Mouse (Mus musculus): ENCODE results near the gene Slc25a23. TPM values are rescaled to one million over a fixed set of nuclear protein-coding genes. Genes with fewer than 3 reads are reported as not detected.

Slc25a23 gene
- polyA plus RNA-seq, 1 experiment from 2014 or later: 7.3 TPM

Other genes with a start within 250 kb of the Slc25a23 start
- 2.3 and 2.4 TPM in 2 replicates for gene Rfx2, start 228.8 kb downstream of the Slc25a23 start, polyA plus RNA-seq (2014; fragmentation: Nextera tagmentation; extraction: Ambion mirVana)
- not detected in 2 replicates for gene Acsbg2, start 185.4 kb downstream of the Slc25a23 start, polyA plus RNA-seq (2014; fragmentation: Nextera tagmentation; extraction: Ambion mirVana)
- 0.13 and 0.22 TPM in 2 replicates for gene 1700061G19Rik, start 184.4 kb downstream of the Slc25a23 start, polyA plus RNA-seq (2014; fragmentation: Nextera tagmentation; extraction: Ambion mirVana)
- 26.8 and 27.2 TPM in 2 replicates for gene Mllt1, start 124.4 kb downstream of the Slc25a23 start, polyA plus RNA-seq (2014; fragmentation: Nextera tagmentation; extraction: Ambion mirVana)
- gene Acer1, start 77.7 kb downstream of the Slc25a23 start, polyA plus RNA-seq (2014; fragmentation: Nextera tagmentation; extraction: Ambion mirVana): not detected in 2 replicates
- gene Clpp, start 69.6 kb downstream of the Slc25a23 start, polyA plus RNA-seq (2014; fragmentation: Nextera tagmentation; extraction: Ambion mirVana): 148 and 159 TPM in 2 replicates
- gene Alkbh7, start 62.5 kb downstream of the Slc25a23 start, polyA plus RNA-seq (2014; fragmentation: Nextera tagmentation; extraction: Ambion mirVana): 39.5 and 40.2 TPM in 2 replicates
- not detected in 2 replicates for gene Pspn, start 59.8 kb downstream of the Slc25a23 start, polyA plus RNA-seq (2014; fragmentation: Nextera tagmentation; extraction: Ambion mirVana)
- gene Gtf2f1, start 48.6 kb downstream of the Slc25a23 start, polyA plus RNA-seq (2014; fragmentation: Nextera tagmentation; extraction: Ambion mirVana): 70.1 and 71.1 TPM in 2 replicates
- gene Gm17949, start 48.4 kb downstream of the Slc25a23 start, polyA plus RNA-seq (2014; fragmentation: Nextera tagmentation; extraction: Ambion mirVana): 0.18 TPM in 1 of 2 replicates, not detected in the other
- gene Khsrp, start 28.3 kb downstream of the Slc25a23 start, polyA plus RNA-seq (2014; fragmentation: Nextera tagmentation; extraction: Ambion mirVana): 38.7 and 40.0 TPM in 2 replicates
- gene Slc25a41, start 18.2 kb downstream of the Slc25a23 start, polyA plus RNA-seq (2014; fragmentation: Nextera tagmentation; extraction: Ambion mirVana): not detected in 2 replicates
- 5.1 and 5.3 TPM in 2 replicates for gene Crb3, start 758 bp downstream of the Slc25a23 start, polyA plus RNA-seq (2014; fragmentation: Nextera tagmentation; extraction: Ambion mirVana)
- gene Dennd1c, start 18.7 kb upstream of the Slc25a23 start, polyA plus RNA-seq (2014; fragmentation: Nextera tagmentation; extraction: Ambion mirVana): 1.5 and 1.6 TPM in 2 replicates
- gene Tubb4a, start 27.9 kb upstream of the Slc25a23 start, polyA plus RNA-seq (2014; fragmentation: Nextera tagmentation; extraction: Ambion mirVana): 39.9 and 51.6 TPM in 2 replicates
- 5.2 and 5.6 TPM in 2 replicates for gene Tnfsf9, start 45.5 kb upstream of the Slc25a23 start, polyA plus RNA-seq (2014; fragmentation: Nextera tagmentation; extraction: Ambion mirVana)
- gene Cd70, start 89.9 kb upstream of the Slc25a23 start, polyA plus RNA-seq (2014; fragmentation: Nextera tagmentation; extraction: Ambion mirVana): not detected in 2 replicates
- 0.25 TPM in 1 of 2 replicates, not detected in the other for gene Tnfsf14, start 134.3 kb upstream of the Slc25a23 start, polyA plus RNA-seq (2014; fragmentation: Nextera tagmentation; extraction: Ambion mirVana)
- gene C3, start 168.3 kb upstream of the Slc25a23 start, polyA plus RNA-seq (2014; fragmentation: Nextera tagmentation; extraction: Ambion mirVana): 0.35 and 0.46 TPM in 2 replicates
- 26.9 and 27.6 TPM in 2 replicates for gene Gpr108, start 188.6 kb upstream of the Slc25a23 start, polyA plus RNA-seq (2014; fragmentation: Nextera tagmentation; extraction: Ambion mirVana)
- gene Trip10, start 189.6 kb upstream of the Slc25a23 start, polyA plus RNA-seq (2014; fragmentation: Nextera tagmentation; extraction: Ambion mirVana): 25.3 and 27.2 TPM in 2 replicates
- gene Vav1, start 219.2 kb upstream of the Slc25a23 start, polyA plus RNA-seq (2014; fragmentation: Nextera tagmentation; extraction: Ambion mirVana): 2.3 and 2.7 TPM in 2 replicates